Mouse (Mus musculus) T-helper 1 cell (primary cell): ENCODE measurements around the gene Pcsk5.

ENCODE experiments used
- in situ Hi-C: fragments of 300-600 bp; cut with MboI, MseI; formaldehyde crosslinking; loops from one replicate; pipeline ENCODE4 v1.15.1; 2025; ENCODE audit warnings: high pct_unique_total_duplicates

Pcsk5 gene

GRCm38 (mm10) chr19:17837471-17837859, at the start of gene Pcsk5:
TSS of gene Pcsk5 (minus strand) at chr19:17837632.
- in situ Hi-C loops, result no loop called here

DNA sequence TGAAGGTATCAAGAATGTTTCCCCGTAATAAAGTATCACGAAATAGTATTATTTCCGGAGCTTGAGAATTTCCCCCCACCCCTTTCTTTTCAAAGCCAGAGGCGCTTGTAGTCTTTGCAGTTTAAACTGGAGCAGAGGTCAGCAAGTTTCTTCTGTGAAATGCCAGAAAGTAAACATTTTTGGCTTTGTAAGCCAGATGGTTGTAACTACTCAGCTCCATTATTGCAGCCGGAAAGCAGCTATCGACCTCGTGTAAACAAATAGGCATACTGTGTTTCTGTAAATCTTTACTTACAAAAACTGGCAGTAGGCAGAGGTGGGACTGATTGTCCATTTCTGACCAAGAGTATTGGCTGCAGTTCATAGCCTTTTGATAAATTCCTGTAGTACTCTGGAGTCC, 38.4 kb upstream of the Pcsk5 start:
- in situ Hi-C loops, result no loop called here

DNA sequence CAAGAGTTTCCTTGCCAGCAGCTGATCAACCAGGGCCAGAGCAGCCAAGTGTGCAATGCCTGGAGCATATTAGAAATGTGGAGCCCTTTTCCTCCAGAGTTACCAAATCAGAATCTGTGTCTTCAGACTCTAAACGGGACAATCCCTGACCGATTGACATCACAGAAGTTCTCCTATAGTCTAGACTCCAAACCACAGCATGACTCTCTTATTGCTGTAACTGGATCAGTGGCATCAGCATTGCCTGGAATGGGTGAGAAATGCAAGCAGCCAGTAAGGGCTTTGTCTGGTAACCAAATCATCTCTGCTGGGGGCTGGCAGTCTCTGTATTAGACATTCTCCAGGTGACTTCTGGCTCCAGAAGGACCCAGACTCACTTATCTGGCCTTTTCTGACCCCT, 37.0 kb upstream of the Pcsk5 start:
- in situ Hi-C loops, result no loop called here

- in situ Hi-C loops, result no loop called here
Observed at GRCm38 (mm10) chr19:17873755-17874154, 36.3 kb upstream of the Pcsk5 start.

DNA sequence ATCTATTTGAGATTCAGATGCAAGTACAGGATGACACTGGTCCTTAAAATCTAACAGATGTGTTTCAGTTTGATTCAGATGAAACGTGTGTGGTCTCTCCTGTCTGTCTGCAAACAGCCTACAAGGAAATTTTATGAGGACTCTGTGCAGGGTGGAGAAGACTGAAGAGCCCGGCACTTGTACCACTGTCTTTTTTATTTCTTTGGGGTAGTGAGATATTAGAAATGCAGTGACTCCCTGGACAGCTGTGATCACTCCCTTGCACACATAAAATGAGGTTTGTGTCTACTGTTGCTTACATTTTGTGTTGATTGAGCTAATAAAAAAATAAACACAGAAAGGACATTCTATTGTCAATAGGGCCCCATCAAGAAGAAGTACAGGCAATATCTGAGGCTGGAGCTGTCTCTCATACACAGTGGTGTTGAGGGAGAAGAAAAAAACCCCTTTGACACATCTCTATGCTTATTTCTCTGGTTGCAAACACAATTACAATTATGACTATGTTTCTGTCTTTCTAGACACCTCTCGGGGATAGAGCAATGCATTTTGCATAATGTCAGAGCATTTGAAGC, 29.0 kb upstream of the Pcsk5 start:
- in situ Hi-C loops, result no loop called here

DNA sequence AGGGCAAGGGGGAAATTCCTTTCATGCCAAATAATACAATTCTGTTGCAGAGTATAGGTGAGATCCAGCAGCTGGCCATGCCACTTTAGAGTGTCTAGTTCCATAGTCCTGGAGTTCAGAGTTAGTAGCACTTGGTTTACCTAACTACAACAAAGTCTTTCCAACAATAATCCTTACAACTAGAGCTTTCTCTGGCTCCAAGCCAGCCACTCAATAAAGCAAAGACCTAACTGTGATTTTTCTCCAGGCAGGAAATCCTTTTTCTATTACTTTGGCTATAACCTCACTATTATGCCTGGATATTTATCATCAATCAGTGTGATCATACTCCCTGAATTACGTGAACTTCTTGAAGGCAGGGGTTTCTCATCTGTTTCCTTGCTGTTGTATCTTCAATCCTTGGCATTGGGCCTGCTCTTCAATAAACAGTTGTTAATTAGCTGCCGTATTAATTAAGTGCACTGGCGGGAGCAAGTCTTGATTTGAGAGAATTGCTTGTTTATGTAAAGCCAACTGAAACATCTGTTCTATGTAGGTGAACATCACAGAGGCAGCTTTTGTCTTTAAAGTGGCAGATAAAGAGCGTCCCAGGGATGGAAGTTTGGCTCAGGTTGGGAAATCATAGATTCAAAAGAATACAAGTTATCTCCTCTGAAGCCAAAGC, 23.1 kb upstream of the Pcsk5 start:
- in situ Hi-C loops, result no loop called here

GRCm38 (mm10) chr19:17856741-17857140, 19.3 kb upstream of the Pcsk5 start:
- in situ Hi-C loops, result no loop called here

- in situ Hi-C loops, result no loop called here
Observed at GRCm38 (mm10) chr19:17848417-17848816, 11.0 kb upstream of the Pcsk5 start.

GRCm38 (mm10) chr19:17845967-17846366, 8.5 kb upstream of the Pcsk5 start:
- in situ Hi-C loops, result no loop called here

DNA sequence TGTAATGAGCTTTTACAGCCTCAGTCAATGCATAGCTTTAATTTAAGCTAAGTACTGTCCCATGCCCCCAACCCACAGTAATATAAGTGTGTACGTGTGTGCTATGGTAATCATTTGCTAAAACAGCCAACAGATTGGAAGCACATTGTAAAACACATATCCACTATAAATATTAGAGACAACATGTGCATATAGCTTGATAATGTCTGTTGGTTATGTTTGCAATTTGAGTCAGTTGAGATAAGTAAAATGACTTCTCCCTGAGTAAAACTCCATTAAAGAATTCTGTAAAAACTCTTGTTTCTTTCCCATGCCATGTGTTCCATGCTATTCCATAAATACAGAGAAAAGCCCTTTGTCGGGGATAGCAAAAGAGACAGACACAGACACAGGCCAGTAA, 4.2 kb upstream of the Pcsk5 start:
- in situ Hi-C loops, result no loop called here

- in situ Hi-C loops, result no loop called here
Observed at GRCm38 (mm10) chr19:17839856-17840255, 2.4 kb upstream of the Pcsk5 start.

DNA sequence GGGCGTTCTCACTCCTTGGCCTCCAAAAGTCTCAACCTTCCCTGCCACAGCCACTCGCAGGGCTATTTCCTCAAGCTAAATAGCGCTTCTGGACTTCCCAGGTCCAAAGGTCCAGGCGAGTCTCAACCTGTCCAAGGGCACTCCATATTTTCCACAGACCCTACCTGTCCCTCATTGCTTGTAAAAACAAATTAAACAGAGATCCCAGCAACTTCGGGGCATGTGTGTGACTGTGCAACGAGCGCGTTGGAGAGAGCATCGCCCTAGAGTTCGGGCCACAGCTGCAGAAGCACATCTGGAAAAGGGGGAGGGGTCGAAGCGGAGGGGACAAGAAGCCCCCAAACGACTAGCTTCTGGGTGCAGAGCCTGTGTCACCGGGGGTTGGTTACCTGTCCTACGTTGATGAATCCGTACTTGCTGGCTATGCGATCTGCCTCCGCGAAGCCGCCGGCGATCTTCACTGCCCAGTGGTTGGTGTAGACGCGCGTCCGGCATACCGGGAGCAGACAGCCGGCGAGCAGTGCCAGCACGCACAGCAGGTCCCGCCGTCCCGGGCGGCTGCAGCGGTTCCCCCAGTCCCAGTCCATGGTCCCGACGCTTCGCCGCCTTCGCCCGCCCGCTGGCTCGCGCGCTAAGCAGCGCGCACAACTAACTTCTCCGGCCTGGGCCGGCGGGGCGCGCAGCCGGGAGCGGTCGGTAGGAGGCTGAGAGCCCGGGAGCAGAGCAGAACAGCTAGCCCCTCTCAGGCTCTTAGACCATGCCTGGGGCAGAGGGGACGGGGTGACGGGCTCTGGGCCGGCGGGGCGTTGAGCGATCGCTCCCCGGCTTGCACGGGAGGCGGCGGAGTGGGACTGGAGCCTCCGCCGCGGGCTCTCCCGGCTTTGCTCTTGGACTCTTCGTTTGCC, 614 bp downstream of the Pcsk5 start:
- in situ Hi-C loops, result no loop called here

- in situ Hi-C loops, result no loop called here
Observed at GRCm38 (mm10) chr19:17835681-17836565, 1.5 kb downstream of the Pcsk5 start.

- in situ Hi-C loops, result no loop called here
Observed at GRCm38 (mm10) chr19:17834894-17835293, 2.5 kb downstream of the Pcsk5 start.

- in situ Hi-C loops, result no loop called here
Observed at GRCm38 (mm10) chr19:17831376-17831775, 6.1 kb downstream of the Pcsk5 start.

GRCm38 (mm10) chr19:17828414-17828813, 9.0 kb downstream of the Pcsk5 start:
- in situ Hi-C loops, result no loop called here

GRCm38 (mm10) chr19:17826694-17827093, 10.7 kb downstream of the Pcsk5 start:
- in situ Hi-C loops, result no loop called here

GRCm38 (mm10) chr19:17820046-17820445, 17.4 kb downstream of the Pcsk5 start:
- in situ Hi-C loops, result no loop called here

DNA sequence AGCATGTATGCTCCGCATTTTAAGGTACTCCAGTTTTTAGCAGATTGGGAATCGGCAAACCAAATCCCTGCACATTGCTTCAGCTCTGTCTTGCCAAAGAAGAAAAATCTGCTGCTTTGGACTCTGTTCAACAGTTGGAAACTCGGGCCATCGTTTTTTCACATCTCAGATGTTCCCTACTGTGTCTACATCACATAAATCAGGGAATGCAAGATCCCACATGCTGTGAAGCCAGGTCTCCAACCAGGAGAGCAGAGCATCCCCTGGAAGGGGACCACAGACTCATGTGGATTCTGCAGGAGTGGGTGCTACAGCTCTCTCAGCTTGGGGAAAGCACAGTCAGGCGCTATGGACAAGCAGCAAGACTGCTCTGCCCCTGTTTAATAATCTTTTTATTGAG, 18.4 kb downstream of the Pcsk5 start:
- in situ Hi-C loops, result no loop called here

GRCm38 (mm10) chr19:17815062-17815461, 22.4 kb downstream of the Pcsk5 start:
- in situ Hi-C loops, result no loop called here

GRCm38 (mm10) chr19:17813449-17813990, 23.9 kb downstream of the Pcsk5 start:
- in situ Hi-C loops, result no loop called here
